Mouse (Mus musculus): Measurements from ENCODE around the gene Barx2.

- TF ChIP-seq EP300 (IDR thresholded peaks at IDR 0.05): peak; percentile 41; the same call in 1 of the 2 replicates
- no peak for TF ChIP-seq CTCF (IDR thresholded peaks at IDR 0.05)
Measured at GRCm38 (mm10) chr9:31840037-31840436, 73.2 kb downstream of the Barx2 start.
